Mouse (Mus musculus) lung, embryonic 15.5 days (tissue): Measurements from ENCODE around the gene 1600014C10Rik. TPM values are rescaled to one million over a fixed set of nuclear protein-coding genes. Genes with fewer than 3 reads are reported as not detected.

ENCODE experiments used
- ATAC-seq: fragments of 200-750 bp; cut with Nextera tagmentation; 2 replicates; pipeline ENCODE4 v1.8.0; 2017; ENCODE audit warnings: moderate number of reproducible peaks, borderline replicate concordance; ENCODE audit not compliant: low FRiP score, low TSS enrichment; ENCODE audit errors: extremely low read depth
- H3K27ac ChIP-seq: fragments of 300-500 bp; sonication (generic); 2 replicates; pipeline ENCODE4 v1.5.1; 2015; ENCODE audit warnings: moderate library complexity, mild to moderate bottlenecking, inconsistent platforms
- H3K27me3 ChIP-seq: fragments of 300-500 bp; sonication (generic); 2 replicates; pipeline ENCODE4 v1.6.1; 2015; ENCODE audit warnings: inconsistent platforms
- H3K36me3 ChIP-seq: fragments of 300-500 bp; sonication (generic); 2 replicates; pipeline ENCODE4 v1.6.1; 2015; ENCODE audit warnings: inconsistent platforms
- H3K4me1 ChIP-seq: fragments of 300-500 bp; sonication (generic); 2 replicates; pipeline ENCODE4 v1.6.1; 2015; ENCODE audit warnings: inconsistent platforms
- H3K4me2 ChIP-seq: fragments of 300-500 bp; sonication (generic); 2 replicates; pipeline ENCODE4 v1.6.1; 2015; ENCODE audit warnings: inconsistent platforms, mild to moderate bottlenecking, moderate library complexity
- H3K4me3 ChIP-seq: fragments of 300-500 bp; sonication (generic); 2 replicates; pipeline ENCODE4 v1.5.1; 2015; ENCODE audit warnings: mild to moderate bottlenecking, inconsistent platforms
- H3K9ac ChIP-seq: fragments of 300-500 bp; sonication (generic); 2 replicates; pipeline ENCODE4 v1.6.1; 2015; ENCODE audit warnings: inconsistent platforms
- H3K9me3 ChIP-seq: fragments of 300-500 bp; sonication (generic); 2 replicates; pipeline ENCODE4 v1.6.1; 2016; ENCODE audit warnings: inconsistent platforms
- WGBS: fragments of 180-500 bp; shearing (Covaris S2); methylation state at CpG from one replicate; pipeline ENCODE4 v1.1.7; 2015; 5-methylcytosine and 5-hydroxymethylcytosine counted together
- polyA plus RNA-seq: library from polyadenylated mRNA; unstranded; fragments of >200 nt; fragmentation: Nextera tagmentation; extraction: Ambion mirVana; gene quantifications from 2 replicates; pipeline ENCODE4 v1.2.1, GENCODE M21; 2015

Gene 1600014C10Rik
- polyA plus RNA-seq, 1 experiment from 2014 or later, result 19.0 TPM

- peak overlapping the region; percentile 54 for H3K4me2 ChIP-seq
- H3K9ac ChIP-seq, result 0 out of 2 replicates have a peak overlapping the region, but pooled peaks have one; percentile 2
- WGBS, result 27% methylated on average over 21 of the region's 21 CpGs
- ATAC-seq, result no peak; the same call in 1 of the 2 replicates
- no peaks in the 10 kb centered on the region for H3K27me3 ChIP-seq
- H3K4me3 ChIP-seq, result peak overlapping the region; percentile 17
- H3K36me3 ChIP-seq, result no peaks in the 10 kb centered on the region
- H3K9me3 ChIP-seq, result no peaks in the 10 kb centered on the region
- no peak overlapping the region for H3K27ac ChIP-seq
- peaks cover 8% of the 10 kb centered on the region for H3K4me1 ChIP-seq
Observed at GRCm38 (mm10) chr7:38166930-38167645, 15.9 kb upstream of the 1600014C10Rik start.

DNA sequence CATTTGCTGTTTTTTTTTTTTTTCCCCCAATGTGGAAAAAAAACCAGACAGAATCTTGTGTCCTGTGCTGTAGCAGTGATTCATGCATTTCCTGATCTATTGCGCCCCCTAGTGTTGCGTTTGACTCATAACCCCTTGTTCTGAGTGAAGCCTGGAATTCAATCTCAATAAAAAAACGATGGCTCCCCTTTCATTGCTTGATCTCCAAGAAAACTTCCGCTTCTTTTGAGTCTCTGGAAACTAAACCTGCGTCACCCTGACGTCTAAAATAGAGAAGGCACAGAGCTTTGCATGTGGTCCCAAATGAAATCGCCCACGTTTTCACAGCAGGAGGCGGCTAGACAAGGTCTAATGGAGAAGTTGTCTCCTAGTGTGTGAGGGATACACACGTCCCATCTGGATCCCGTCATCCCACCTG lies 15.3 kb upstream of the 1600014C10Rik start:
- Histone ChIP-seq H3K4me2 (peak overlapping the region; percentile 54), H3K27me3 (no peaks in the 10 kb centered on the region), H3K27ac (no peak overlapping the region), H3K9me3 (no peaks in the 10 kb centered on the region), H3K36me3 (no peaks in the 10 kb centered on the region), H3K9ac (no peak overlapping the region), H3K4me3 (no peak overlapping the region), H3K4me1 (peaks cover 8% of the 10 kb centered on the region)
- 14% methylated on average over 11 of the region's 11 CpGs for WGBS
- no peak for ATAC-seq

DNA sequence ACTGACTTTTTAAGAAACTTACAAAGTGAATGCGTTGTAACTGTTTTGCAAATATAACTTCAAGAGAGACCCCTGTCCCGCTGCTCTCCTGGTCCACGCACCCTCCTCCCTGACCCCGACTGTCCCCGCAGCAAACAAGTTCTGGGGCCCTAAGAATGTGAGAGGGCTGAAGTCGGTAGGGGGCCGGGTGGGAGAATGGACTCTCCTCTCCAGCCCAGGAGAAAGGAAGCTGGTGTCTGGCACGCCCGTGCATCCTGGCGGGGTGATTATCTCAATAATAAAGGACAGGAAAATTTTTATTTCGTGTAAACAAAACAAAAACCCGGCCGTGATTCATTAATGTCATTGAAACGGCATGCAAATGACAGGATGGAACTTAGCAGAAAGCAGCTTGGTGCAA lies 9.1 kb upstream of the 1600014C10Rik start:
- no peaks in the 10 kb centered on the region for H3K36me3 ChIP-seq
- H3K4me3 ChIP-seq, result peak overlapping the region; percentile 33
- peaks cover 13% of the 10 kb centered on the region for H3K27me3 ChIP-seq
- H3K4me2 ChIP-seq, result peak overlapping the region; percentile 73
- no peak overlapping the region for H3K27ac ChIP-seq
- ATAC-seq, result no peak
- H3K9ac ChIP-seq, result peak overlapping the region; percentile 33; the same call in 1 of the 2 replicates
- H3K9me3 ChIP-seq, result no peaks in the 10 kb centered on the region
- H3K4me1 ChIP-seq, result peaks cover 7% of the 10 kb centered on the region; the same call in 1 of the 2 replicates
- WGBS, result 14% methylated on average over 14 of the region's 14 CpGs

DNA sequence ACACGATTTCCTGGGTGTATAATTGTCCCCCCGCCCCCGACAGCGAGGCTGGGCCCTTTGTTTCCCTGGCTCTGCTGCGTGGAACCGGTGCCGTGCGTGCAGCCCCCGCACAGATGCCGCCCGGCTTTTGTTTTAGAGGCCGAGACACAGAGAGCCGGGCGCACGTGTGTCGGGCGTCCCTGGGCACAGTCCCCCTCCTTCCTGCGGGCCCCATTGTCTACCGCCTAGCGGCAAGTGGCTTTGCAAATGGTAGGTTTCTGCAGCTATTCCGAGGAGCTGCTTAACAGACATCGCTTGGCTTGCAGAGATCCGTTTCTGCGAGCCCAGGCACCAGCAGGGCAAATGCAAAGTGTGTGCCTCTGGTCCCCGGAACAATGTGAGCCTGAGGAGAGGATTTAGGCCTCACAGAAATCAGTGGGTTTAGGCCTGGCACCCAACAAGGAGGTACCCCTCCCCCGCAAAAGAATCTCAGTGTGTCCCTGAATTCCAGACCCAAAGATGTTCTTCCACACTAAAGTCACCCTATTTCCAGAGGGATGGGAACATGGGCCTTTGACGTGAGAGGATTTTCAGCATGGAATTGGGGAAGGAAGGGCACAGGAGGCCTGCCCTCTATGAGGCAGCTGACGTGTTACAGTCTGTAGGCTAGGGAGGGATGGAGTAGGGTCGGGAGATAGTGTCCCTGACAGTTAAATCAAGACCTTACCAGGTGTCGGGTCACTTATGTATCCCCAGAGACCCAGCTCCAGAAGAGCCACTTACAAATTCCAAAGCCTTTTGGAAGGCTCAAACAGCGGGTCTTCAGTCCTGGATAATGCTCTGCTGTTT lies 8.5 kb upstream of the 1600014C10Rik start:
- WGBS, result 13% methylated on average over 31 of the region's 31 CpGs
- Histone ChIP-seq H3K9ac (peak overlapping the region; percentile 33; the same call in 1 of the 2 replicates), H3K27ac (no peak overlapping the region), H3K9me3 (no peaks in the 10 kb centered on the region), H3K27me3 (peaks cover 13% of the 10 kb centered on the region), H3K36me3 (no peaks in the 10 kb centered on the region), H3K4me2 (peak overlapping the region; percentile 73), H3K4me1 (peaks cover 7% of the 10 kb centered on the region; the same call in 1 of the 2 replicates), H3K4me3 (peak overlapping the region; percentile 33)
- ATAC-seq, result 0 out of 2 replicates have a peak, but pooled peaks have one; percentile 44

- H3K4me3 ChIP-seq, result no peak overlapping the region
- no peaks in the 10 kb centered on the region for H3K9me3 ChIP-seq
- no peak overlapping the region for H3K9ac ChIP-seq
- H3K27me3 ChIP-seq, result peaks cover 13% of the 10 kb centered on the region
- WGBS, result 64% methylated on average over 3 of the region's 3 CpGs
- H3K4me2 ChIP-seq, result no peak overlapping the region
- H3K27ac ChIP-seq, result no peak overlapping the region
- no peak for ATAC-seq
- no peaks in the 10 kb centered on the region for H3K36me3 ChIP-seq
- H3K4me1 ChIP-seq, result peaks cover 7% of the 10 kb centered on the region; the same call in 1 of the 2 replicates
Observed at GRCm38 (mm10) chr7:38176056-38176455, 7.0 kb upstream of the 1600014C10Rik start.

DNA sequence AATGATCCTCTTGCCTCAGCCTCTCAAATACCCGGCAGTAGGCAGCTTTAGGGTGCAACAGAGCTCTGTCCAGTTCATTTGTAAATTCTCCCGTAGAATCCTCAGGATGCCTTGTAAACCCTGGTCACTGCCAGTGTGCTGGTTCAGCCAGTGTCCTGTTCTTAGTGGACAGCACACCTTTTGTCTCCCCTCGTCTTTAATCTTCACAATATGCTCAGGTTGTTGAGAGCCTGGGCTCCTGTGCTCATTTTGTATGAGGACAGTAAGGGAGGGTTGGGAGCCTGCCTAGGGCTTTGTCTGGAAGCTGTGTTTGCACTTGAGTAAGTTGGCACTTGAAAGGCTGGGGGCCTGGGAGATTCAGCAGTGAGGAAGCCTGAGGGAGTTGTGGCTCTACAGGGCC lies 3.1 kb upstream of the 1600014C10Rik start:
- no peak for ATAC-seq
- no peak overlapping the region for H3K4me2 ChIP-seq
- H3K27ac ChIP-seq, result no peak overlapping the region
- H3K4me1 ChIP-seq, result peaks cover 14% of the 10 kb centered on the region
- H3K9ac ChIP-seq, result no peak overlapping the region
- H3K4me3 ChIP-seq, result no peak overlapping the region
- no peaks in the 10 kb centered on the region for H3K9me3 ChIP-seq
- no peaks in the 10 kb centered on the region; the same call in 1 of the 2 replicates for H3K27me3 ChIP-seq
- H3K36me3 ChIP-seq, result no peaks in the 10 kb centered on the region
- whole genome bisulfite sequencing, result 54% methylated on average over 3 of the region's 3 CpGs

GRCm38 (mm10) chr7:38181366-38181765 lies 1.7 kb upstream of the 1600014C10Rik start:
- Histone ChIP-seq H3K9ac (no peak overlapping the region), H3K36me3 (no peaks in the 10 kb centered on the region), H3K9me3 (no peaks in the 10 kb centered on the region), H3K27ac (no peak overlapping the region), H3K4me1 (peaks cover 14% of the 10 kb centered on the region), H3K4me2 (no peak overlapping the region), H3K27me3 (no peaks in the 10 kb centered on the region), H3K4me3 (no peak overlapping the region)
- 78% methylated on average over 2 of the region's 2 CpGs for WGBS
- ATAC-seq, result no peak

DNA sequence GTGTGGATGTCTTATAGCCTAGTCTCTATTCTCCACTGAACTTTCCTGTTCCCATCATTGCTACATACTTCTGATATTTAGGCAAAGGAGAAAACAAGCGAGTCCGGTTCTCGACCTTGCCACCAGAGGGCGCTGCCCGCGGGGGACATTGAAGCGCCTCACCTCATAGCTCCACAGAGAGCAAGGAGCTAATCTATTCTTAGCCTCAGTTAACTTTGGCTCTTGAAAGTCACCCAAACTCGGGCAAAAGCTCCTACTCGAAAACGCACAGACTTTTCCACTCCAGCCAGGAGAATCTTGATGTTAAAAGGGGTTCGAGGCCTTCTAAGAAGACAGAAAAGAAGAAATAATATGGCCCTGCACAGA lies 438 bp upstream of the 1600014C10Rik start:
- Histone ChIP-seq H3K9me3 (no peaks in the 10 kb centered on the region), H3K4me1 (peaks cover 14% of the 10 kb centered on the region), H3K36me3 (no peaks in the 10 kb centered on the region), H3K27ac (peak overlapping the region; percentile 86), H3K4me3 (peak overlapping the region; percentile 68), H3K27me3 (no peaks in the 10 kb centered on the region), H3K9ac (no peak overlapping the region), H3K4me2 (peak overlapping the region; percentile 79)
- ATAC-seq, result peak; percentile 39; the same call in 1 of the 2 replicates
- under 1% methylated on average over 11 of the region's 11 CpGs for WGBS

- Histone ChIP-seq H3K4me1 (peaks cover 14% of the 10 kb centered on the region), H3K27me3 (no peaks in the 10 kb centered on the region), H3K4me2 (peak overlapping the region; percentile 79), H3K4me3 (peak overlapping the region; percentile 68), H3K27ac (peak overlapping the region; percentile 86), H3K36me3 (no peaks in the 10 kb centered on the region), H3K9ac (peak overlapping the region; percentile 63), H3K9me3 (no peaks in the 10 kb centered on the region)
- ATAC-seq, result peak; percentile 88
- 3% methylated on average over 36 of the region's 36 CpGs for WGBS
Observed at GRCm38 (mm10) chr7:38183709-38184417, 846 bp downstream of the 1600014C10Rik start.

DNA sequence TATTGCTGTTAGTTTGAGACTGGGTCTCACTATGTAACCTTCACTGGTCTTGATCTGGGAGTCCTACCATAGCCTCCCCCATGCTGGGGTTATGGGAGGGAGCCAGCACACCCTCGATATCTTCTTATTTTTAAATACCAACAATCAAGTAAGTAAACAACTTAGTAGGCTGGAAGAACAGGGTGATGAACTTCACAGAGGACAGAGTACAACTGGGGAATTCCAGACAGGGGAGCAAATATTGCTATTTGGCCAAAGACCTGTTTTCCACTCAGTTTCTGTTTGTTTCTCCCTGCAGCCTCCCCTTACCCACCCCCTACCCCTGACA lies 1.4 kb downstream of the 1600014C10Rik start:
- Histone ChIP-seq H3K4me2 (peak overlapping the region; percentile 79), H3K27ac (0 out of 2 replicates have a peak overlapping the region, but pooled peaks have one; percentile 86), H3K36me3 (no peaks in the 10 kb centered on the region), H3K4me1 (peaks cover 14% of the 10 kb centered on the region), H3K9me3 (no peaks in the 10 kb centered on the region), H3K4me3 (peak overlapping the region; percentile 68; the same call in 1 of the 2 replicates), H3K9ac (0 out of 2 replicates have a peak overlapping the region, but pooled peaks have one; percentile 63), H3K27me3 (no peaks in the 10 kb centered on the region)
- 19% methylated on average over 1 of the region's 1 CpGs for WGBS
- no peak for ATAC-seq

GRCm38 (mm10) chr7:38184786-38185185 lies 1.8 kb downstream of the 1600014C10Rik start:
- no peaks in the 10 kb centered on the region for H3K9me3 ChIP-seq
- H3K27me3 ChIP-seq, result no peaks in the 10 kb centered on the region
- no peak overlapping the region for H3K9ac ChIP-seq
- peak overlapping the region; percentile 79; the same call in 1 of the 2 replicates for H3K4me2 ChIP-seq
- ATAC-seq, result no peak
- peaks cover 14% of the 10 kb centered on the region for H3K4me1 ChIP-seq
- no peak overlapping the region for H3K27ac ChIP-seq
- no peak overlapping the region for H3K4me3 ChIP-seq
- WGBS, result 89% methylated on average over 6 of the region's 6 CpGs
- H3K36me3 ChIP-seq, result no peaks in the 10 kb centered on the region
